Mouse (Mus musculus) heart, adult 2 months (tissue): Measurements from ENCODE around the gene Rnft2.

Source experiments
- CTCF ChIP-seq: fragments of 200-600 bp; IDR thresholded peaks from 2 replicates; pipeline ENCODE4 v1.8.1; 2022; ENCODE audit warnings: antibody characterized with exemption, mild to moderate bottlenecking, moderate library complexity
- EP300 ChIP-seq: fragments of 200-500 bp; IDR thresholded peaks from 2 replicates; pipeline ENCODE4 v1.6.1; 2011; ENCODE audit warnings: low read depth, low read length, control low read depth; ENCODE audit not compliant: insufficient read depth
- POLR2A ChIP-seq: fragments of 200-500 bp; IDR thresholded peaks from 2 replicates; pipeline ENCODE4 v1.6.1; 2011; ENCODE audit warnings: mild to moderate bottlenecking, low read depth, low read length, control low read depth; ENCODE audit not compliant: insufficient read depth

- TF ChIP-seq CTCF (no peak), POLR2A (no peak), EP300 (no peak)
Observed at GRCm38 (mm10) chr5:118265366-118265765, 20.4 kb upstream of the Rnft2 start.
